Mouse (Mus musculus): ENCODE data around the gene Iqgap2. TPM values are rescaled to one million over a fixed set of nuclear protein-coding genes. Genes with fewer than 3 reads are reported as not detected.
A peak's percentile ranks its signal among the peaks of the same experiment; 100 is the strongest.

Gene Iqgap2
- total RNA-seq, 4 experiments from 2014 or later: 141 to 294 (median 213) TPM

DNA sequence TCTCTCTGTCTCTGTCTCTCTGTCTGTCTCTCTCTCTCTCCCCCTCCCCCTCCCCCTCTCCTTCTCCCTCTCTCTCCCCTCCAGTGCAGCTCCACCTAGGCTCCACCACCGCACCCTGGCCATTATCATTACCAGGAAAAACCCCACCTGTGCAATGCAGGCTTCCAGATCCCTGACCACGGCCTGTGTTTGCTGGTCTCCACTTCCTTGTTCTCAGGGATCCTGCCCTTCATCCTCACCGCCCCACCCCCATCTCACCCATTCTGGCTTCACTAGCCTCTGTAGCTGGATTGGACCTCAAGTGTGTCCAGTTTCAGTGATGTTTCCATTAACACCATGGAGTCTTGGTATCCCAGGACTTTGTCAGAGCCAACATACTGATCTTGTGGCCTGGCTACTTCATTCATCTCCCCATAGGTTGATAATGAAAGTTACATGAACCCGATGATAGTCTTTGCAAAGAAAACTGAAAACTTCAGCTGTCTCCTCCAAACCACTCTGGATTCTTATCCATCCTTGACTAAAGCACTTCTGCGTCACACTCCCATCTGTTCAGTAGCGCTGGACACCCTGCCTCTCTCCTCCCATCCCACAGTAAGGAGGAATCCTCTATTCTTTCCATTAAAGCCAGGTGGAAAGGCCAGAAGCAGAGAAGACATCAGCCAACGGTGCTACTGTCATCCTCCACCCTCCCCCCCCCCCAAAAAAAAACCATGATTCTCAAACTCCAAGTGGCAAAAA lies 62.1 kb downstream of the Iqgap2 start:
- no peak for DNase-seq

DNA sequence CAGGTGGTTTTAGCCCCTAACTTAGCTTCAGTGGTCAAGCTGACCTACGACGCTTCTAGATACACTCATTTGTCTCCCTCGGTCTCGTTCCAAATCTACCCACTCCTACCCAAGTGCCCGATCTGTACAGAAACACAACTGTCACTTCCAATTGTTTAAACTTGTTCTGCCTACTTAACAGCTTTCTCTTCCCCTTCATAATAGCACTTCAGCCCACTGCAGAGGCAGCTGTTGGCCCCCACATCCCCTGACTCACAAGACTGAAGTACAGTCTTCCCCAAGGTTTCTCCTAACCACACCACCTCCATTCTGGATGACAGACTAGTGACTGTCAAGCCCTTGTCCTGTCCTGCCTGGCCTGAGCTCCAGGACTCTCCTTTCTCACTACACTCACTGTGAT lies 63.1 kb downstream of the Iqgap2 start:
- DNase-seq: no peak

DNA sequence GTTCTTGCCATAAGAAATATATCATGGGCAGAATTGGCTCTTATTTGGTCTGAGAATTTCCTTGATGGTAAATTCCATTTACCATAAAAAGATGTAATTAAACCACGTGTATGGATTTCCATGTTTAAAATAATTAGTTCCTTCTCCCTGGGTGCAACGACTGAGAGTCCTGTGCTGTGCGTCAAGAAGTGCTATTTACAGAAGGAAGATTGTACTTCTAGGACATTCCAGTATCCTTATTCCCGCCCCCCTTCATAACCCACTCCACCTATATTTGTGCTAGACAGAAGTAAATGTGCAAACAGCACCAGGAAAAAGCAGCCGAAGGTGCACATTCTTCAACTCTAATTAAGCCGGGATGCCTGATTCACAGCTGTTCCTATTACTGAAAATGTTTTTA lies 65.5 kb downstream of the Iqgap2 start:
- no peak for DNase-seq

DNA sequence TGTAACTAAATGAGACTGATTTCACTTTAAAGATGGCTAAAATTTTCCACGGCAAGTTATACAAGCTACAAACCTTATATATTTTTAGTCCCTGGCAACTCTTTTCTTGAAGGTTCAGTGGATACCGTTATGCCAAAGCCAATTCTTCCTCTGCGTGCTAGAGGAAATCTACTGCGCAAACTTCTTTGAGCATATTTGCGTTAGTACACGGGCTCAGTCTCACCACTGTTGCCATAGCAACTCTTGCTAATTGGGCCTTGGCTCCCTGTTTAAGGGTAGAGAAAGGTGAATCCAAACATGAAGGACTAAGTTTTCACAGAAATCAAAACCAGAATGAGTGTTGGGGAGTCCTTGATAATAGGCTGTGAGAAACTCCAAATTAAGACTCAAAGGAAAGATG lies 68.8 kb downstream of the Iqgap2 start:
- DNase-seq: no peak

DNA sequence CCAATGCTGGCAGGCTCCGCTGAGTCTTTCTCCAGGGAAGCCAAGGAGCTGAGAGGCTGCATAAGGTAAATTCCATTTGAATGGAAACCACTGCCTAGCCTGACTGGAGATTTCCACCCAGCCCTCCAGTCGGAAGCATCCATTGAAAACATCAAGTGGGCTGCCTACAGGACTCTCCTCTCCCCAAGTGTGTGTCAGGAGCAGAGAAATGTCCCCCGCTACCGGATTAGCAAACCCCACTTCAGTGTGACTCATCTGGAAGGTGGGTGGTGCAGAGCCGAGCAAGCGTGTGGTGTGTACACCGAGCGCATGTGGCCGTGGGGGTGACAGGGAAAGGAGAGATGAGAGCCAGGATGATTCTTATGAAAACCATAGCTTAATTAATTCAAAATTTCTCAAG lies 71.7 kb downstream of the Iqgap2 start:
- DNase-seq: no peak

DNA sequence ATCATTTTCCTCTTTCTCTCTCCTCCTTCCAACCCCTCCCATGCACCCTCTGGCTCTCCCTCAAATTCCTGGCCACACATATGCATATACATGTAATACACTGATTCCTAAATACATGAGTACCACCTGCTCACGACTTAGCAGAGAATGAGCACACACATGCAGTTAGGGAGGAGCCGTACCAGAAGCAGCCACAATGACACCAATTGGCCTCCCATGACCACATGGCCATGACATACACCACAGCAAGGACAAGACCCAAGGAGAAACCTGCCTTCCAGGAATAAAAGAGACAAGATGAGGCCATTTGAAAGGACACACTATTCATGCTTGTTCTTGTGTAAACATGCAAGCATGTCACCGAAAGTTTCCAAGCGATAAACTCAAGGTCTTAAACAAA lies 72.8 kb downstream of the Iqgap2 start:
- peak; percentile 75 for DNase-seq

DNA sequence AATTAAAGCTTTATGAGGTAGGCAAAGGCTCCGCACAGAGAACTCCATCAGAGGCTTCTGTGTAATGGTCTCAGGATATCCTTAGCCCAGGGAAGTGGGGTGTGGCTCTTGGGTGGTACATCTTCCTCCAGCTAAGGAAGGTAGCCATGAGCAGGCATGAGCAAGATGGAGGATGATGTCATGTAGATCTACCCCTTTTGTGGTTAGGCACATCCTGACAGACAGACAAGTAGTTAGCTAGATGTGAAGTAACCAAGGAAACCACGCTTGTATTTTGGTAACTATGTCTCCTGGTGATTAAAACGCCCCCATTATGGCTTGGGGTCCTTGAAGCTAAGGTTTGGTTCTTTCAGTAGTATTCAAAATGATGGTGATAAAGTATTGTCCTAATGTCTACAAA lies 78.1 kb downstream of the Iqgap2 start:
- no peak for DNase-seq

DNA sequence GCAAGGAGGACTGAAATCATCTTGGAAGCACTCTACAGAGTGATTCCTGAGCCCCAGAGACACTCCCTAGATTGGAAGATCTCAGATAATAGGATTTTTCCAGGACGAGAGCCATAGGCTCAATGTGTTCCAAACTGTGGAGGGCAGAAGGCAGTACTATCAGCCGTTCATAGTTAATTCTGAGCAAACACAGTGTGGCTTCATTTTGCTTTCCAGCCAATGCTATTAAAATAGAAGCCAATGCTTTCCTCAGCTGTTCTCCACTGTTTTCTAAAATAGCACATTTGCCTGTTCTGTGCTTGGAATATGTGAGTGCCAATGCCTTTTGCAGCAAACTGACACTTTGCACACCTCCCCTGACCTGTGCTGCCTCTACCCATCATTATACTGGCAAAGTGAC lies 80.9 kb downstream of the Iqgap2 start:
- no peak for DNase-seq

DNA sequence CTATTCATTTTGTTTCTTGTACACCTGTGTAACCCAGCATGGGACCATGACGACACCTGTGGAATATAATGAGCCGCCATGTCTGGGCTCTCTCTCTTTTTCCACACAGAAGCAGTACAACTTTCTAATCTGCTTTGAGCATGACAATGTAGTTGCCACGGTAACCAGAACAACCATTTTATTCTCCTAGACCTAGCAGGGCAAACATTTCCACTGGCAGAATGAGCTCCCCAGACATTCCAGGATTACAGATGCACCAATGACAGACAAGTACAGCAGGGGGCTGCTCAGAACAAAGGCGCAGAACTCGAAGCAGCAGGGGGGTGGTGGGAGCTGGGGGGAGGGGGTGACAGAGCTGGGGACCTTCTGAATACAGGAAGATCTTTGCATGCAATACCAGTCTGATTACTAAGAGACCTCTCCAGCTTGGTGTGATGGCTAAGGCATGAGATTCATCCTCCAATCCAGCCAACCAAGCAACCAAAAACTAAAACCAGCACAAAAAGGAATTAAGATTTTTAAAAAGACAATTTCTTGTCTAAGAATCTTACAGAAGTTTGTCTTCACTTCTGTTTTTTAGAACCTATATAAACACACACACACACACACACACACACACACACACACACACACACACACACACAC lies 84.5 kb downstream of the Iqgap2 start:
- DNase-seq: no peak

DNA sequence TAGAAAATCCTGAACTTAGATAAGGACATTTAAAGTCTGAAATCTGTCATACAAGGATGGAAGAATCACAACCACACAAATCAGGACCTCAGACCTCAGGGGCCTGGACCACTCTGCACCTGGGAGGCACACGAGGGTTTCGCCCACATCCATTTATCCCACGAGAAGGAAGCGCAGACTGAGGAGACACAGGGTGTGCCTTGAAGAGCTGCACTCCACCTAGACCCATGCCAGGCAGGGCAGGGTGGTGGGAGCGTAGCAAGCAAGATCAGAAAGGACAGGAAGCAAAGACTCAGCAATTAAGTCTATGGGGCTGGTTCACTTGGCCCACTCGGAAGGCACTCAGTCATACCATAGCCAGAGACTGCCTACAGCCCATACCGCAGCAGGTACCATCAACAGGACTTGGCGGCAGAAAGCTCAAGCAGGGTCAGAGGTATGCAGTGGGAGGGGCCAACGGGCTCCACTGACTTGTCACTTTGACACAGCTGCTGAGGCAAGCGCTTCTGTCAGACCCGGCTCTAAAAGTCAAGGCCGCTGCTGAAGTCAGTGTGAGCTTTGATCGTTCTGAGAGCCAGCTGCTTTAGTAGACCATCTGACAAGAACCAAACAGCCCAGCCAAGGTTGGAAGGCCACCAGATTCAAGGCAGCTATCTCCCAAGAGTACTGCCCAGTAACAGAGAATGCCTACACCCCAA lies 86.1 kb downstream of the Iqgap2 start:
- DNase-seq: peak; percentile 94

DNA sequence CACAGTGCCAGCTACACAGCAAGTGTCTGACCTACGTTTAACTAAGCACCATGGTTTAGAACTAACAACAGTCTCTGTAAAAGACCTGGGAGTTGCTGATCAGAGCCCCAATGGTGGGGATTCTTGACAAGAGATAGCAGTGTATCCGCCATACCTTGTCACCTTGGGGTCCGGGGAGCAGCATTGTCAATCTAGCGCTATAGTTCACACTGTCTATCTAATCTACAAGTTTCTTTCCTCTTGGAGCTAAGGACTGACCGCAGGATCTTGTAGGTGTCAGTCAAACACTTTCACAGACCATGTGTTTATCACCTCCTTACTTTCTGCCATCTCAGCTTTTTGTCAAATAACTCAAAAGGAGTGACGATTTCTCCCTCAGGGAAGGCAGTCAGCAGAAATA lies 87.6 kb downstream of the Iqgap2 start:
- no peak for DNase-seq

DNA sequence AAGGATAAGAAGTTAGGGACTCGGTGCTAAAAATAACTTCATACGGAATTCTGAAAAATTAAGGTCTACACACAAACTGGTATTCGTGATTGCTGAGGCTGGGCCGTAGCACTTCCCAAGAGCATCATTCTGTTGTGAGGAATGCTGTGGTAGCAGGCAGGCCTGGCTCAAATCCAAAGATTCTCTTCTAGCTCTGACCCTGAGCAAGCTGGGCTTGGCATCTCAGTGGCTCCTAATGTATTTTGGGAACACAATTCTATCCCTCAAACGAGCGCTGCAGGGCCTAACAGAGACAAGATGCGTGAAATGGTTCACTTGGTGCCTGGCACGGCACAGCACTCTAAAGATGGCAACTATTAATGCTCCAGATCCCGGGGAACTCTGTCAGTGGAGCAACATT lies 90.8 kb downstream of the Iqgap2 start:
- DNase-seq: no peak

DNA sequence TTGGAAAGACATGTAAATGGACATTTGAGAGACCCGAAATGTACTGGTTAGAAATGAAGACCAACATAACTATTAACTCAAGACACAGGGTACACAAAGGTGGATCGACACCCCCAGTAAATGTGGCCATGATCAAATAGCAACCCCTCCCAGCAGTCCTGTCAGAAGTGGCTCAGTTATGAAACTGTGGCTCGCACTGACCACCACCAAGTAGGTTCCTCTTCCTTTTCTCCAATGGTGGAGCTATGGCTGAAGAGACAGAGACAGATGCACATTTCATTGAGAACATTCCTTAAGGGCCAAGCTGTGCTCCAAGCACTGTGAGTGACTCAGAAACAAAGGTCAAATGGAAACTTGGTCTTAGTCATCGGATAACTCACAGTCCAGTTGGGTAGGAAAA lies 92.4 kb downstream of the Iqgap2 start:
- no peak for DNase-seq

DNA sequence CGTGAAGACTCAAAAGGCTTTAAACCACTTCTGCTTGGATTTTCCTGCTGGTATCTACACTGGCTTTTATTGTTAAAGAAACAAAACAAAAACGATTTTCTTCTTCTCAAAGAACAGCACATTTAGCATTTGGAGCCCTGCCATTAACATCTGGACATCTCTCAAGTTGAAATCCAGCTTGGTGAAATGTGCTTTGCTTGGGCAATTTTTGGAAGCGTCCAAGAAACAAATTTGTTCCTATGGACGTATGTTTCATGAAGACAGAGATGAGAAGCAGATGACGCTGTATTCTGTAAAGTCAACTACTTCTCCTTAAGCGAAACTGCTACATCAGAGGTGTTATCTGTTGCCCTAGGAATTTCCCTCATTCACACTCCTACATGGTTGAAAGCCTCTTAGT lies 93.0 kb downstream of the Iqgap2 start:
- no peak for DNase-seq

DNA sequence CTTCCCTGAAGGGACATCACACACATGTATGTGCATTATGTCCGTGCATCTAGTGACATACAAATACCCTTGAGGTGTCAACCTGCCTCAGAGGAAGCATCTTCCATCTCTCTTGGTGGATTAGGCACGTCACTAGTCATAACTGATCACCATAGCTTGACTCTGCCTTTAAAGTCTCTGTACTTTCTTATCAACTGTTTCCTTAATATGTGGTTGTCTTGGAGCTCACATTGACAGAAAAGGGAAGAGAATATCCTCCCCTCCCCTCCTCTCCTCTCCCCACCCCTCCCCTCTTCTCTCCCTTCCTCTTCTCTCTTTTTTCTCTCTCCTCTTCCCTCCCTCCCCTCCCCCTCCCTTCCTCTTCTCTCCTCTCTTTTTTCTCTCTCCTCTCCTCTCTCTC lies 94.2 kb downstream of the Iqgap2 start:
- no peak for DNase-seq

DNA sequence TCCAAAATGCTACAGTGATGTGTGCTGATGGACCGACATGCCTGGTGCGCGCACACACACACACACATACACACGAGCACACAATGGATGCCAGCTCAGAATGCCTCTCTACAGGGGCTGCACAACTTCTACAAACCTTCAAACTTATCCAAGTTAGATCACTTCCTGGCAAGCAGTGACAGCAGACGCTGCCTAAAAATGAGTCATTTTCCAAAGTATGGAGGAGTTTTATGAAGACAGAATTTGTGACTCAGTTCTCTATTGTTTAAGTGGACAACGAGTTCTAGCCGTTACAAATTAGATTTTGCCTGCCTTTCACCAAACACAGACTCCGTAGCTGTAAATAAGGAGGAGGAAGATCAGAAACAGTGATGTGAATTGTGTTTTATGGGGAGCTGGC lies 97.4 kb downstream of the Iqgap2 start:
- DNase-seq: no peak

DNA sequence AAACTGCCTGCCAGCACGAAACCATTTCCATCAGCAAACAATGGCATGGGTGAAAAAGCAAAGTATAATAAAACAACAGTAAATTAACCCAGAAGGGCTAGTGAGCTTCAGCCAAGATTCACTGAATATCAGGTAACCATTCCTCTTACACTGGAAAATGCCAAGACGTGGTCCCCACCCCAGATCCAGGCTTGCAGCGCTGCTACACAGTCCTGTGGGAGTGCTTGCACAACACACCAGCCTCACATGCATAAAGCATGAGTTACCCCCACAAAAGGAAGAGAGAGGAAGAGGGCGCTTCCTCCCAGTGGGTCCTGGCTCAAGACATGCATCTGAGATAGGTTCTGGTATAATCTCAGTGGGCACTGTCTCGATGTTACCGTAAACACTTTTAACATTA lies 100.8 kb downstream of the Iqgap2 start:
- no peak for DNase-seq

DNA sequence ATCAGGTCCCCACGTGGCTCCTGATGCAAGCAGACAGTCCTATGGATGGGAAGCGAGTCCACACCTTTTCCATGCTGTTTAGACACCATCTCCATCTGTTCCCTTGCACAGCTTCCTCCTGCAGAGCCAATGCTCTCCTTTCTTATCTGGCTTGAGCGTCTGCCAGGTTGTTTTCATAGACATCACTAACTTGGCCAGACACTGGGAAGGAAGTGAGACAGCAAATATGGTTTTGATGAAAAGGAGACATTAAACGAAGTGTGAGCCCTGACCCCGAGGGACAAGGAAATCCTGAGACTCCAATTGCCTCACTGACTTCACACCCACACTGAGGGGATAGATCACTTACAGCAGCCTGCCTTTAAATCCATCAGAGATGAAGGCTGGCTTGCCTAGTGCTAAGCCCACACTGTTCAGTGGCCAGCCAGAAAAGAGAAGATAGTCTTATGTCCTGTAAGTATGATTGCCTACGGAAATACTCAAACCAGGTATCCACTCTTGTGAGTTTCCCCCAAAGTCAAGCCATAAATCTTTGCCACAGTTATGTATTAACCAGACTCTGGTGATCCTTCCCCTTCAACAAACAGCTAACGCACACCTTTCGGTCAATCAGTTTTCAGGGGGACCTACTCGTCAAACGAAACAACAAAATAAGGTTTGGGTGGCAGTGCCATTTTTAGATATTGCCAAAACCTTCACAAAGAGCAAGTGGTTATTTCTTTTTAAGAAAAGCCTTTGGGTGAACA lies 102.9 kb downstream of the Iqgap2 start:
- DNase-seq: no peak

DNA sequence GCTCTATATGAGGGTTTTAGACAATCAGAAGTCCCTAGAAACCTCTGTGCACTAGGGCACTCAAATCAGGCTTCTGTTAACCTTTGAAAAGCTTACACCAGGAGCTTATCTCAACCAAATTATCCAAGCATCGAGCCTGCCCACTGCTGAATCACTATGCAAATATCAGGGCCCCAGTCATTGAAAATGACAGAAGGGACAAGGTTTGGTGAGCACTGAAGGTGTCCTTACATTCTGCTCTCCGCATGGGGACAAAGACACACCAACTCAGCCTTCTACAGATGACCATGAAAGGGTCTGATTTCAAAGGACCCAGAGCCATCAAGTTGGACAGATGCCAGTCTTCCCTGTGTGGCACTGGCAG lies 108.8 kb downstream of the Iqgap2 start:
- peak; percentile 53 for DNase-seq

DNA sequence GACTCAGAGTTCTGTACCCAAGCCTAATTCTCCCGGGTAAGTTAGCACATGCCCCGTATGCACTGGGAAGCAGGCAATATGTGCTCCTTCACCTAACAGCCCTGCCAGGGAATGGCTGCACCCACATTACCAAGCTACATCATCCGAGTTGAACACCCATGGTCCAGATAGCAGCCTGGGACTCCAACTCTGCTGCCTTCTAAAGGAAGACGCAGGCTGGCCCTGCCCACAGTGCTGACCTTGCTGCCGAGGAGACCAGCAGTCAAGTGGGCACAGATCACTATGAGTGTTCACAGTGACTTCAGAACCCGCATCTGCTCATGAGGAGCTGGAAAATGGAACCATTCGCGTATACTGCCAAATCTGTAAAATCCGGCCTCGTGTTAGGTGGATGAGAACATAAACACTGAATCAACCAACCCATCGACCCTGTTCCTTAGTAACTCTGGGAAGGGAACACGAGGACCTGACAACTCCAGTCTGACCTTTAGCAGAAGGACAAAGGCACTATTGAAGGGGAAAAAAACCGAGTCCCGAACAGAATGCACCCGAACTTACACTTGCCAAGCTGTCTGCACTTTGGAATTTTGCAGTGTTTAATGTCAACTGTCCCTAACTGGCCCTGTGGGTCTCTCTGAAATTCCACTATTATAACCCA lies 109.3 kb downstream of the Iqgap2 start:
- DNase-seq: peak; percentile 53

DNA sequence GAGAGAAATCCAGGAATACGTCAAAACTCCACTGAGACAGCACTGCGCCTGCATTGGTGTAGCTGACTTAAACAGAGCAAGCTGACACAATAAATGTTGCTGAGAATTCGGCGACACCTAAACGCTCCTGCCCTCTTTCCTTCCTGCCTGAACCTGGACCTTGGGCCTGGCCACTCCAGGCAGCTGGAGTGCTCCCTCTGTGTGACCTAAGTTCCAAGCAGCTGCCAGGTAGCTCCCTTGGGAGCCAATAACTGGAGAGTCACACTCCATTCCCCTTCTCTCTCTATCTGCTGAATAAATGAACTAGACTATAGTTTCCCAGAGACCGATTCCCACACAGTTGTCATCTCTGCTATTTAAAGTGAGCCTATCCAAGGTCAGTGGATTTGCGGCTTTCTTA lies 111.7 kb downstream of the Iqgap2 start:
- DNase-seq: no peak

DNA sequence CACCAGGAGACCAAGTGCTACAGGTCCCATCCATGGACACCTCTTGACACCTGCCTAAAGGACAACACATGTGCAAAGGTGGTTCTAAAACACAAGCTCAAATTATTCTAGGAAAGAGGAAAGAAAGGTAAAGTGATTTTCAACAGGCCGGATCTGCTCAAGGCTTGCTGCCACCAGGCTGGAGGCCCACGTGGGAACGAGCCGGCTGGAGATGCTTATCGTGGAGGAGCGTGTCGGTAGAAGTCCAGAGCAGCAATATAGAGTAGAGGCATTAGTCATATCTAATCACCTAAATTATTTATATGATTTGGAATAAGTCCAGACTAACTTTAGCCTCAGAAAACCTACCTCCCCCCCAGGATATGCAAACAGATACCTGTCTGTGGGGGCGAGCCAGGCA lies 112.5 kb downstream of the Iqgap2 start:
- DNase-seq: no peak

DNA sequence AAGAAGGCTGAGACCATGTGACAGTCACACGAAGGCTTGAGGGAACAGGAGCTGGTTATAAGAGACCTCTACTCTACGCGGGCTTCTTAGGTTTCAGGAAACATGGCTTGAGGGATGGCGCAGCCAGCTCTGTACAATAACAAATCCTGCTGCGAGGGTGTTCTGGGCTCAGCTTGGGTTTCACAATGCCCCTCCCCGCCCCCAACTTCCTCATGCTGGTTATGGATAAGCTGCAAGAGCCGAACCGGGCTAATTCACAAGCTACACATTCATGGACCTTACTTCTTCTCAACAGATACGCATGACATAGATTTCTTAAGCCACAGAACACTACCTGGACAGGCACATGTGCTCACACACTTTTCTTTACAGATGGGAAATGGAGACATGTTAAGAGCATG lies 113.0 kb downstream of the Iqgap2 start:
- no peak for DNase-seq
